23 mouse cellular contexts compared by ENCODE assay signal in genomic region chr15:98849165-98849564, GRCm38 (mm10). TPM values are rescaled to one million over a fixed set of nuclear protein-coding genes. Genes with fewer than 3 reads are reported as not detected.
"Had no signal": no experiment of that assay in that cellular context is flagged by ENCODE, and none has a peak within 500 bp of the region (broad histone marks: within the 10 kb centered on the region; RNA-seq: fewer than 3 reads in every experiment).

No protein-coding gene starts in this region.

- H3K9me3 ChIP-seq: liver, embryonic 13.5 days; neural tube, embryonic 12.5 days; neural tube, embryonic 15.5 days had no signal

- H3K4me2 ChIP-seq: liver, embryonic 13.5 days; midbrain, embryonic 11.5 days; neural tube, embryonic 12.5 days; neural tube, embryonic 15.5 days had no signal

- H3K4me1 ChIP-seq: neural tube, embryonic 12.5 days; neural tube, embryonic 15.5 days had no signal

- H3K27ac ChIP-seq: liver, embryonic 13.5 days; neural tube, embryonic 12.5 days; neural tube, embryonic 15.5 days; stomach, postnatal 0 days had no signal

- H3K27me3 ChIP-seq: liver, embryonic 13.5 days; neural tube, embryonic 12.5 days; neural tube, embryonic 15.5 days had no signal

- DNase-seq: kidney, adult 9 months; kidney, postnatal 14 days; kidney, postnatal 4 days; left cerebral cortex, postnatal 4 days; liver, embryonic 13.5 days; lung, adult 2 months; lung, postnatal 14 days; midbrain, embryonic 14.5 days; right cerebral cortex, adult 18-20 months; right cerebral cortex, postnatal 14 days; right cerebral cortex, postnatal 4 days; thymus, adult 18-20 months; thymus, postnatal 4 days had no signal

- H3K9ac ChIP-seq: liver, embryonic 13.5 days; neural tube, embryonic 12.5 days; neural tube, embryonic 15.5 days had no signal

- H3K4me3 ChIP-seq: liver, embryonic 13.5 days; neural tube, embryonic 12.5 days; neural tube, embryonic 15.5 days had no signal

RNA-seq across cellular contexts. Expression of gene Ddn, which starts 39.9 kb away (rescaled TPM):
- total RNA-seq: liver, adult 2 months; megakaryocyte-erythroid progenitor cell, adult 5-6 weeks had no signal
- polyA plus RNA-seq: liver, adult 2 months; liver, embryonic 13.5 days; liver, embryonic 16.5 days; lung, embryonic 16.5 days; stomach, embryonic 14.5 days; stomach, postnatal 0 days had no signal

RNA-seq across cellular contexts. Expression of gene Dhh, which starts 49.2 kb away (rescaled TPM):
- total RNA-seq: megakaryocyte progenitor cell, adult 5-6 weeks; megakaryocyte-erythroid progenitor cell, adult 5-6 weeks had no signal
